Mouse (Mus musculus): Measurements from ENCODE around the gene Tmem219.
A peak's percentile ranks its signal among the peaks of the same experiment; 100 is the strongest.
"Not testable (repeated sequence)": the region's sequence is repeated elsewhere in the genome, so short reads cannot be mapped to it uniquely, and the experiment has no call there.

Gene Tmem219

DNA sequence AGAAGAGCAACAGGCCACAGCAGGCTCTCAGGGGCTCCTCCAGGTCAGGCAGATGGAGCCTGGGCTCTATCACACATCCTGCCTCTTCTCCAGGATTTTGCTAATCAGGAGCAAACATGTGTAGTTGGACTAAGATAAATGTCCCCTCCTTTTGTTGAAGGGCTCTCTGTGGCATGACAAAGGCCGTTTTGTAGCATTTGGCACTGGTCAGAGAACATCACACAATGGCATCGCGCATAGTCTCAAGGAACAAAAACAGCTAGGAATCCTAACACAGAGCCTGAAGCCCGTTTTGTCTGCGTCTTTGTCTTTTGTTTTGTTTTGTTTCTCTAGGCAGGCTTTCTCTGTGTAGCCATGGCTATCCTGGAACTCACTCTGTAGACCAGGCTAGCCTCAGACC lies 1.3 kb upstream of the Tmem219 start:
- no peak for DNase-seq (ENCODE audit: low spot score)

- no peak for DNase-seq (ENCODE audit: low spot score)
Observed at GRCm38 (mm10) chr7:126921563-126921962, 1.2 kb downstream of the Tmem219 start.

DNA sequence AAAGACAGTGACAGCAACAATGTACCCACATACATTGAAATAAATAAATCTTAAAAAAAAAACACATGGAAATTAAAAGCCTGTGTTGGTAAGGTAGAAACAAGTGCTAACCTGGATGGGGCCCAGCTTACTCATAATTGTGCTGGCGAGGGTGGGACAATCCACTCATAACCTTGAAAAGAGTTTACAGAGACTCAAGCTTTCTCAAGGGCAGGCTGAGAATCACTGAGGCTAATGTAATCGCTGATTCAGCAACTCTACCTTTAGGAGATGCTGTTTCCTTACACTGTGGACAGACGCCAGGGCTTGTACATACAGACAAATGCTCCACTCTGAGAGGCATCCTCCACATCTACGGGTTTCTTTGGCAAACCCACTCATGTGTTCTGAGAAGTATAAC lies 2.7 kb downstream of the Tmem219 start:
- DNase-seq (ENCODE audit: low spot score): no peak

DNA sequence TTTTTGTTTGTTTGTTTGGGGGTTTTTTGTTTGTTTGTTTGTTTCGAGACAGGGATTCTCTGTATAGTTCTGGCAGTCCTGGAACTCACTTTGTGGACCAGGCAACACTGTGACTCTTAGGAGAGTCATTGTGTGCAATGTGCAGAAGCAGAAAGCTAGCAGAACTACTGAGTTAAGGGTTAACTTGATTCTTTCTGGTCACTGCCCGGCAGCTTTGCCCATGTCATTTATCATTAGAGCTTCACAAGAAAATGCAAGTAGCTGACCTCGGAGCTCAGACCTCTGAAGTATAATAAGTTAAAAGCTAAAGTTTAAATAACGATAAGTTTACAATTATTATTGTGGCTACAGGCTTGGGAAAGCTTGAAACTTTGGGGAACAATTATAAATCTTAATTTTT lies 4.4 kb downstream of the Tmem219 start:
- not testable (repeated sequence) for DNase-seq (ENCODE audit: low spot score)

DNA sequence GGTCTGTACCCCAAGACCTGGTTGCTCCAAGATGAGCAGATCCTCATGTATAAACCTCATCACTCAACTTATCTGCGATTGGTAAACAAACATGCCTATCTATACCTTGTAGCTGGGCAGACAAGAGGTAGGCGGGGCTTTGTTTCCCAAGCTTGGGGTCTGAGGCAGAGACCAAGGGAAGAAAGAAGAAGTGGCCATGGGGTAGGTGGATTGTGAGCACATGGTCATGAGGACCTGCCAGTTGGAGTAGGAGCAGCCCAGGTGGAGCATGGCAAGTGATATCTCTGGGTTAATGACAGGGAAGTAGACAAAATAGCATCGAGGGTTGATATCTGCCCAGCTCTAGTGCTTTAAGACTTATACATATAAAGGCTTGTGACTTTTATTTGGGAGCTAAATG lies 7.9 kb downstream of the Tmem219 start:
- no peak for DNase-seq (ENCODE audit: low spot score)

- no peak for DNase-seq (ENCODE audit: low spot score)
Observed at GRCm38 (mm10) chr7:126905590-126905989, 17.1 kb downstream of the Tmem219 start.

DNA sequence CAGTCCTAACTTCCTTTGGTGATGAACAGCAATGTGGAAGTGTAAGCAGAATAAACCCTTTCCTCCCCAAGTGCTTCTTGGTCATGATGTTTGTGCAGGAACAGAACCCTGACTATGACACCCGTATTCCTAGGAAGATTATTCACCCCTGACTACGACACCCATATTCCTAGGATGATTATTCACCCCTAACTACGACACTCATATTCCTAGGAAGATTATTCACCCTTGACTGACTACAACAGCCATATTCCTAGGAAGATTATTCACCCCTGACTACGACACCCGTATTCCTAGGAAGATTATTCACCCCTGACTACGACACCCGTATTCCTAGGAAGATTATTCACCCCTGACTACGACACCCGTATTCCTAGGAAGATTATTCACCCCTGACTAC lies 22.9 kb downstream of the Tmem219 start:
- not testable (repeated sequence) for DNase-seq (ENCODE audit: low spot score)

GRCm38 (mm10) chr7:126898102-126898990 lies 24.4 kb downstream of the Tmem219 start:
- DNase-seq (ENCODE audit: low spot score): peak; percentile 84

DNA sequence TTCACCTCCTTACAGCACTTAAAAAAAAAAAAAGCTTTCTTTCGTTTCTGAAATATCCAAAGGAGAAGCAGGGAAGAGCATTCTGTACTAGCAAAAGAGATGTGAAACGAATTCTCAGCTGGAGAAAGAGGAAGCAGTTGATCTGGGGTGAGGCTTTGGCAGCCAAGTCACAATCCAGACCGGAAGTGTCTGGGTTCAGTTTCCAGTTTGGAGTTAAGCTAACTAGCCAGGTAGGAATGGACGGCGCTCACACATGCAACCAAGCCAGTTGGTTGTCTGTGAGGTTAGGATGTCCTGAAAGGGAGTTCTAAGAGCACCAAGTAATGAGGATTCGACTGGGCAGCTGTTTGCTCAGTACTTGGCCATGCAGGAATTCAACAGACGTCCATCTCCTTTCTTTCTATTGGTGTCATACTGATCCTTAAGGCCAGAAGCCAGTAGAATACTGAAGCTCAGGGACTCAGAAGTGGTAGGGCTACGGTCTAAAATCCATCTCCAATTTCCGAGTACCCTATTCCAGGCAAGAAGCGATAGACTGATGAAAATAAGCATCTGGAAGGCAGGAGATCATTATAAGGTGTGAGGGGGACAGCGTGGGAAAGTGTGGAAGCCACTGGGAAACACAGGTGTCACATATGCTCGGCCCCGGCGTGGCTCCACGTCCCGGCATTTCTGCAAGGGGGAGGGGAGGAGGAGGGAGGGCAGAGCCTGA lies 25.2 kb downstream of the Tmem219 start:
- DNase-seq (ENCODE audit: low spot score): peak; percentile 4

GRCm38 (mm10) chr7:126896912-126897311 lies 25.8 kb downstream of the Tmem219 start:
- no peak for DNase-seq (ENCODE audit: low spot score)

DNA sequence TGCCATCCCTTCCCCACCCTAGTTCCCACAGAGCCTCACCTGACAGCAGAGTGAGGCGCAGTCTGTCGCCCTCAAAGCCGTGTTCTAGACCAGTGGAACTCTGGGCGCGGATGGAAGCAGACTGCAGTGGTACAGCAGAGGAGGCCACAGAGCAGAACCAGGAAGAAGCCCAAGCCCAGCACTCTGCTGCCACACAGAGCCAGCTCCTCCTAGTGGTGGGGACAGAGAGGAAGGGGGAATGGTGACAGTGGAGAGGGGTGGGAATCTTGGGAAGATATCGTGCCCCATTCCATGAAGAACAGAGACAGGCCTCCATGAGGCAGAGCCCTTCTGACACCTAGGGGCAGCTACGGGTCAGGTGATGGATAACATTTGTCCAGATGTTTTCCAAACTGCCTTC lies 33.9 kb downstream of the Tmem219 start:
- DNase-seq (ENCODE audit: low spot score): no peak

DNA sequence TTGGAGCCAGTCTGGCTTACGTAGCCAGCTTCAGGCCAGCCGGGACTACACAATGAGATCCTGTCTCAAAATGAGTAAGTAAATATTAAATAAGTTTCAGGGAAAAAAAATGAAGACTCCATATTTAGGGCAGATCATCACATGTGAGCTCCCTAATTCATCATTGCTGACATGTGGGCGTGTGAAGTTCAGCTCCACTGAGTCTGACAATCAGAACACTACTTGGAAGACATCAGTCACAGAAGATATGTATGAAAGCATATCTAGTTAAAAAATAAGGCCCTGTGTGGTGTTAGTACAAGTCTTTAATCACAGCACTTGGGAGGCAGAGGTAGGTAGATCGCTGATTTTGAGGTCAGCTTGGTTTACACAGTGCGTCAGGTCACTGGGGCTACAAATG lies 35.4 kb downstream of the Tmem219 start:
- no peak for DNase-seq (ENCODE audit: low spot score)

GRCm38 (mm10) chr7:126884286-126885164 lies 38.2 kb downstream of the Tmem219 start, which contains the start of gene Taok2:
Gene Taok2 (minus strand): TSS chr7:126884703.
- DNase-seq (ENCODE audit: low spot score): peak; percentile 92

- DNase-seq (ENCODE audit: low spot score): peak; percentile 8
Observed at GRCm38 (mm10) chr7:126883731-126884181, 39.0 kb downstream of the Tmem219 start.

DNA sequence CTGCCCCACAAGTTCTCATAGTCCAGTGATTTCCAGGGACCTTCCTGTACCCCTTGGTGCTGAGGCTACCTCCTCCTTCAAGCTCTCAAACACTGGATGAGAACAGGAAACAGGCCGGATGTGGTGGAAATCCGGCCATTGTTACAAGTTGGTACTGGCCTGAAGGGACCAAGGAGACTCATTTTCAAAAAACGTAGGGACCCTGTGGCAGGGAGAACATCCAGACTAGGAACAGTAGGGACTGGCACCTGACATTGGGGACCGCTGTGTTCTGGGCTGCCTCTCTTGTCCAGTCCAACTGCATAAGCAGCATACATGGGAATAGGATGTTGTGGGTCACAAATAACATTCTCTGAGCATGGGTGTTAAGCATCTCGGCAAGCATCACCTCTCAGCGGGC lies 41.7 kb downstream of the Tmem219 start:
- DNase-seq (ENCODE audit: low spot score): no peak

- DNase-seq (ENCODE audit: low spot score): no peak
Observed at GRCm38 (mm10) chr7:126877239-126877638, 45.5 kb downstream of the Tmem219 start.

GRCm38 (mm10) chr7:126870520-126870891 lies 52.2 kb downstream of the Tmem219 start:
- DNase-seq (ENCODE audit: low spot score): no peak

- DNase-seq (ENCODE audit: low spot score): no peak
Observed at GRCm38 (mm10) chr7:126869780-126870519, 52.8 kb downstream of the Tmem219 start.

DNA sequence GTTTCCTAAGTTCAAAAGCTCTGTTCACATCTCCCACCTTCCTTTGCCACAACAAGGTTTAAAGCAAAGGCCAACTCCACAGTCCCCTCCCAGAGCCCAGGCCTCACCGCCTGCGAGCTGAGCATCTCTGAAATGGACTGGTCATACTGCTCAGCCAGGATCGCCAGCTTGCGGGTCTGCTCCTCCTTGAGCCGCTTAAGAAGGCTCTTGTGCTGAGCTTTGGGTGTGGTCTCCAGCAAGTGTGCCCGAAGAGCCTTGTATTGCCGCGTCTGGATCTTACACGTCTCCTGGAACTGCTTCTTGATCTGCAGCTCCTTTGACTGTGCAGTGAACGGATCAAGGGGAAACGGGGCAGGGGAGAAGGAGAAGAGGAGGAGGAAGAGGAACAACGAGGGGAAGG lies 54.7 kb downstream of the Tmem219 start:
- DNase-seq (ENCODE audit: low spot score): no peak

DNA sequence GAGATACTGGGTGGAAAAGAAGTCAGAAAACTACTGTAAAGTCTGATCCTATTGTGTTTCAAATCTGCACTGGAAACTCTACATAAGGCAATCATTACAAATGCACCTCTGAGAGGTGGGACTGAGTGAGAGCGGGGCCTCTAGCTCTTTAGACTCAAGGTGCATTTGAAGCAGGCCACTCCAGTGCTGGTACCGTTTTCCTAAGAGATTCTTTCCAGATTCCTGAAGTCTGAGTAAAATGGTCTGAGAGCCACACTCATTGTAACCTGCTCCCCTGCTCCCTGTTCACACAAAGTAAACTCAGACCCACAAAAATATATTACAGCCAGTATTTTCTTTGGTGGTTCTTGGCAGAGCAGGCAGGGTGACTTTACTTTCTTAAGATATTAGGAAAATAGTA lies 55.2 kb downstream of the Tmem219 start:
- DNase-seq (ENCODE audit: low spot score): no peak

DNA sequence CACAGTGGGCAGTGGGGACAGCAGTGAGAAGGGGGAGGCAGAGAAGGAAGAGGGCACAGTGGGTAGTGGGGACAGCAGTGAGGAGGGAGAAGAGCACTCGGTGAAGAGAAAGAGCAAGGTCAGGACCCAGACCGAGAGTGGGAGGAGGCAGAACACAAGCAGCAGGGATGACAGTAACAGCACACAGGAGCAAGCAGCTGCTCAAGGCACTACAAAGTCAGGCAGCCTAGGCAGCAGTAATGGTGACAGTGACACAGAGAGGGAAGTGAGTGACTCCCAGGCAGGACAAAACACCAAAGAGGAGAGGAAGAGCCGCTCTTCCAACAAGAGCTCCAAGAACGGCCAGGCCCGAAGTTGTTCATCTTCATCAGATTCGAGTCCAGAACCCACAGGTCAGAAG lies 58.9 kb downstream of the Tmem219 start:
- DNase-seq (ENCODE audit: low spot score): no peak
